In genomic region chr5:52626092-52626491, GRCm38 (mm10) we compare ENCODE assay signal across 10 mouse cellular contexts. TPM values are rescaled to one million over a fixed set of nuclear protein-coding genes. Genes with fewer than 3 reads are reported as not detected.
DNase-seq lines count a peak whose midpoint lies in the region; ATAC-seq and TF ChIP-seq lines count a peak whose summit lies in the region.
"Had no signal": no experiment of that assay in that cellular context is flagged by ENCODE, and none has a peak within 500 bp of the region (broad histone marks: within the 10 kb centered on the region; RNA-seq: fewer than 3 reads in every experiment).

No protein-coding gene starts in this region.

- 59% methylated on average over 8 of the region's 8 CpGs for whole genome bisulfite sequencing in neural tube, embryonic 11.5 days
- WGBS in intestine, postnatal 0 days = 56% methylated on average over 8 of the region's 8 CpGs
- 43% methylated on average over 8 of the region's 8 CpGs for WGBS in stomach, embryonic 16.5 days

- no peaks in the 10 kb centered on the region for H3K9me3 ChIP-seq in neural tube, embryonic 11.5 days (ENCODE audit: control insufficient read depth, low read length)
- H3K9me3 ChIP-seq in intestine, postnatal 0 days (ENCODE audit: control insufficient read depth) = no peaks in the 10 kb centered on the region
- H3K9me3 ChIP-seq in stomach, embryonic 16.5 days (replicated peaks; ENCODE audit: control insufficient read depth, low read length) = no peaks in the 10 kb centered on the region

- peaks cover 3% of the 10 kb centered on the region; the same call in 1 of the 2 replicates for H3K4me1 ChIP-seq in neural tube, embryonic 11.5 days (ENCODE audit: control insufficient read depth, insufficient read depth, low read length)
- peaks cover 4% of the 10 kb centered on the region for H3K4me1 ChIP-seq in intestine, postnatal 0 days (replicated peaks; ENCODE audit: control insufficient read depth, insufficient read depth, low read length)
- peaks cover 16% of the 10 kb centered on the region; the same call in 1 of the 2 replicates for H3K4me1 ChIP-seq in stomach, embryonic 16.5 days (ENCODE audit: control insufficient read depth, insufficient read depth, low read length)

- H3K27ac ChIP-seq in neural tube, embryonic 11.5 days (ENCODE audit: low read depth, low read length) = no peak overlapping the region
- H3K27ac ChIP-seq in intestine, postnatal 0 days (ENCODE audit: low read depth, low read length) = no peak overlapping the region
- peak overlapping the region; percentile 78 for H3K27ac ChIP-seq in stomach, embryonic 16.5 days (ENCODE audit: low read length)

- peak; percentile 88 for DNase-seq in heart, adult 11 months
- DNase-seq in heart, adult 8-10 months (ENCODE audit: low spot score) = no peak
- no peak for DNase-seq in neural tube, embryonic 11.5 days (ENCODE audit: low spot score)
- no peak for DNase-seq in neural tube, embryonic 10.5 days (ENCODE audit: extremely low spot score, low spot score)
- no peak for DNase-seq in adrenal gland, postnatal 25 days
- no peak for DNase-seq in layer of hippocampus, adult 18-20 months (ENCODE audit: low spot score in 2 of 2)
- DNase-seq: left cerebral cortex, postnatal 4 days had no signal

- H3K4me3 ChIP-seq in neural tube, embryonic 11.5 days (ENCODE audit: low read depth, low read length) = no peak overlapping the region
- H3K4me3 ChIP-seq in intestine, postnatal 0 days (ENCODE audit: low read depth, low read length) = no peak overlapping the region
- H3K4me3 ChIP-seq in stomach, embryonic 16.5 days (replicated peaks; ENCODE audit: low read length) = 0 out of 2 replicates have a peak overlapping the region, but pooled peaks have one; percentile 7

- H3K27me3 ChIP-seq in neural tube, embryonic 11.5 days (ENCODE audit: control insufficient read depth, insufficient read depth, low read length) = no peaks in the 10 kb centered on the region
- H3K27me3 ChIP-seq in intestine, postnatal 0 days (replicated peaks; ENCODE audit: control insufficient read depth, insufficient read depth, low read length) = no peaks in the 10 kb centered on the region
- H3K27me3 ChIP-seq in stomach, embryonic 16.5 days (ENCODE audit: control insufficient read depth, insufficient read depth, low read length) = no peaks in the 10 kb centered on the region
- H3K27me3 ChIP-seq: Patski had no signal

- no peak for TF ChIP-seq CTCF in intestine, postnatal 0 days (IDR thresholded peaks at IDR 0.05; ENCODE audit: low read depth)

- H3K36me3 ChIP-seq in neural tube, embryonic 11.5 days (ENCODE audit: control insufficient read depth, insufficient read depth, low read length) = no peaks in the 10 kb centered on the region
- no peaks in the 10 kb centered on the region for H3K36me3 ChIP-seq in intestine, postnatal 0 days (ENCODE audit: control insufficient read depth, insufficient read depth)
- no peaks in the 10 kb centered on the region for H3K36me3 ChIP-seq in stomach, embryonic 16.5 days (ENCODE audit: control insufficient read depth, insufficient read depth, low read length)

- 0 out of 2 replicates have a peak overlapping the region, but pooled peaks have one; percentile 26 for H3K9ac ChIP-seq in neural tube, embryonic 11.5 days (ENCODE audit: low read length)
- no peak overlapping the region; the same call in 1 of the 2 replicates for H3K9ac ChIP-seq in intestine, postnatal 0 days (ENCODE audit: low read depth, low read length)
- H3K9ac ChIP-seq in stomach, embryonic 16.5 days (ENCODE audit: low read length) = peak overlapping the region; percentile 49; the same call in 1 of the 2 replicates

- ATAC-seq in neural tube, embryonic 11.5 days (ENCODE audit: insufficient read depth, low FRiP score, low TSS enrichment) = peak; percentile 45
- no peak for ATAC-seq in intestine, postnatal 0 days
- no peak for ATAC-seq in stomach, embryonic 16.5 days (ENCODE audit: insufficient read depth, low FRiP score)
- ATAC-seq: Patski had no signal

- no peak overlapping the region for H3K4me2 ChIP-seq in neural tube, embryonic 11.5 days (ENCODE audit: low read depth)
- H3K4me2 ChIP-seq in intestine, postnatal 0 days (replicated peaks; ENCODE audit: low read depth) = peak overlapping the region; percentile 30; the same call in 1 of the 2 replicates
- H3K4me2 ChIP-seq in stomach, embryonic 16.5 days (ENCODE audit: low read depth, low read length) = peak overlapping the region; percentile 37

RNA-seq across cellular contexts. Expression of gene Sepsecs, which starts 43.4 kb away (rescaled TPM):
- total RNA-seq in heart, adult 8-10 months (2022) = 1 to 10 TPM; 4.7 to 9.0 (median 6.9) TPM
- polyA plus RNA-seq in neural tube, embryonic 11.5 days (2014; fragmentation: Nextera tagmentation; extraction: Ambion mirVana) = 8.7 and 9.0 TPM in 2 replicates
- polyA plus RNA-seq in intestine, postnatal 0 days (2015; fragmentation: Nextera tagmentation; extraction: Ambion mirVana) = 8.9 and 9.1 TPM in 2 replicates
- polyA plus RNA-seq in stomach, embryonic 16.5 days (2015; fragmentation: Nextera tagmentation; extraction: Ambion mirVana) = 11.2 and 11.5 TPM in 2 replicates
- total RNA-seq in adrenal gland, postnatal 25 days (2021) = 18.4 and 20.7 TPM in 2 replicates
- 1 to 10 TPM; 8.6 to 8.9 TPM for total RNA-seq in layer of hippocampus, adult 18-20 months (2021)

RNA-seq across cellular contexts. Expression of gene Lgi2, which starts 59.8 kb away (rescaled TPM):
- under 1 TPM; 0.47 to 0.97 (median 0.67) TPM for total RNA-seq in heart, adult 8-10 months (2022)
- 1.4 and 1.5 TPM in 2 replicates for polyA plus RNA-seq in neural tube, embryonic 11.5 days (2014; fragmentation: Nextera tagmentation; extraction: Ambion mirVana)
- 1.8 and 2.0 TPM in 2 replicates for polyA plus RNA-seq in intestine, postnatal 0 days (2015; fragmentation: Nextera tagmentation; extraction: Ambion mirVana)
- 7.2 and 8.0 TPM in 2 replicates for polyA plus RNA-seq in stomach, embryonic 16.5 days (2015; fragmentation: Nextera tagmentation; extraction: Ambion mirVana)
- total RNA-seq in adrenal gland, postnatal 25 days (2021) = 0.46 and 0.52 TPM in 2 replicates
- 10 to 100 TPM; 20.8 to 24.3 TPM for total RNA-seq in layer of hippocampus, adult 18-20 months (2021)

Comparison
In these comparisons a context has a peak if more than half of its experiments do, and no peak if none do; other contexts are left out.
1. RNA of gene Lgi2, which starts 59.8 kb away (total RNA-seq): 20.8 to 24.3 TPM in layer of hippocampus, adult 18-20 months; 0.47 to 0.97 TPM in heart, adult 8-10 months and 0.46 to 0.52 TPM in adrenal gland, postnatal 25 days; every median in the first group is over 10 times any median in the second.